Mouse (Mus musculus) B cell, adult 2 months (primary cell): ENCODE results near the gene Bet1.

Experiments used
- DNase-seq, 2 experiments: peaks; one replicate each; pipeline ENCODE4 v3.0.0; 2022

The Bet1 gene

DNA sequence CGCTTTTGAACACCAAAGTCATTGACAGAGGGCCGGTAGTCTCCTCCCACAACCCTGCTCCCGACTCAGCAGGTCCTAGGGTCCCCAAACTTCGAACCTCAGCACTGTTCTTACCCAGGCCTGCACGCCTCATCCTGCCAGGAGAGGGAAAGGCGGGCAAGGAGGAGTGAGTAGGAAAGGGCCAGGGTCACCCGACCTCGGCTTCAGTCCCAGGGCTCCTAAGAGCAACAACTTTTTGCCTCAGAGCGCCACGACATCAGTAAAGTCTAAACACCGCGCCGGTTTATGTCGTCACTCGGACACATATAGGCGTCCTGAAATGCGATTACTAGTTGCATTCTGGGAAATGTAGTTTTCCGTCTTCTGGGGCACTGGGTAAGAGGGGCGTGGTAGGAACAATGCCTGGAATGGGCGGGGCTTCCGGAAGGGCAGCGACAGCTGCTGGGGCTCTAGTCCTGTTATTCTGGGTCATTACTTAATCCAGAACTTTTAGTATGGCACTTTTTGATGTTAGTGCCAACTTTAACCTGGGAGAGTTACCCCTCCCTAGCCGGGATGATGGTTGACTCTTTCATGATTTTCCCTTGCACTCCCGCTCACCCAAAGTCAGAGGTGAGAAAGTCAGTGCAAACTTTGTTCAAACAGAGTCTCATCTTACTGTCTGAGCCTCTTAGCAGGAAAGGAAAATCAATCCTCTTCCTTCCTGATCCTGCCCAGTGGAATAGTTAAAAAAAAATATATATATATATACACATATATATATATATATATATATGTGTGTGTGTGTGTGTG lies at the start of gene Bet1:
Gene Bet1, minus strand, starts transcription at position 310 of the 792 bp plus-strand sequence.
- DNase-seq: peak; percentile 87

GRCm38 (mm10) chr6:4132239-4132638 lies 45.5 kb upstream of the Bet1 start:
- no peak for DNase-seq

GRCm38 (mm10) chr6:4131149-4131548 lies 44.4 kb upstream of the Bet1 start:
- no peak for DNase-seq

DNA sequence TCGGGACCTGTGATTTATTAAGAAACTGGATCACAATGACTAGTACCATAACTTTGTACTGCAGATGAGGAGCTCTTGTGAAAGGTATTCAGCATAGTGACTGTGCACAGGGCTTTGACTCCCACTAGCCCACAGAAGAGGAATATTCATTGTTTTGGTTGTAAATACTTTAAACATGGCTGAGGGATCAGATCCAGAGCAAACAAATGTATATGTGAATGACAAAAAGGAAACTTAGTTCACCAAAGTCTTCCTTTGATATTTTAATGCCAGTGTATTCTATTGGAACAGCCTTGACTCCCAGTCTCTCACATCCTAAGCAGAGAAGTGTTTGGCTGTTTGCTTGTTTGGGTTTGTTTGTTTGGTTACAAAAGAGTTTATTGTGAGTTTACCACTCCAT lies 31.8 kb upstream of the Bet1 start:
- DNase-seq: no peak

DNA sequence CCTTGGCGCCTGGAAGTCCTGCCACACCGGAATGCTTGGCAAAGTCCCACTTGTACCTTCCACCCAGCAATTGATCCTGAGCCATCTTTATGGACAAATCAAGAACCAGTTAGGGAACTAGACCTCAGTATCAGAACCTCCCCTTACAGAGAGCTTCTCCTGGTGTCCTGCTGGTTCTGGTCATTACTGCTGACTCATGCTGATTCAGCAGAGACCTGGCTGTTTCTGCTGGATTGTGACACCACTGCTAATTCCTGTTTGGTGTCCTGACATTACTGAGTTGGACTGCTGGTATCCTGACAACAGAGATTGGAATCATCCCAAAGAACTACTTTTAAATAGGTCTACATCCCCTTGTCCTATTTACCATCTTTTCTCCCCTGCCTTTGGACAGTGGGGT lies 3.7 kb upstream of the Bet1 start:
- no peak for DNase-seq

DNA sequence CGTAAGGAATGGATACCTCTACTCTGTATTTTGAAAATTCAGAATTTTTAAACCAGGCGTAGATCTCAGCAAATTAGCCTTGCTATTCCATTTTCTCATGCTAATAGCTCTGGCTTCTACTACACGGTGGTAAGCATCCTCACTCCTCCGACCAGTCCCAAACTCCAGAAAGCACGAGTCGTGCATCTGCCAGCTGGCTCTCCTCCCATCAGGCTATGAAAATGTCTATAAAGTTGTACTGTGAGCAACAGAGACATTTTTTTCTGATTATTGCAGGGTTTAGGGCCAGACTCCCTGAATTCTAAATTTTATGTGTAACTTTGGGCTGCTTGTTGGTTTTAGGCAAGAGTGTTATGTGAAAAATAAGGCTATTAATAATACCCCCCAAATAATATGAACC lies 14.5 kb downstream of the Bet1 start:
- DNase-seq: no peak

DNA sequence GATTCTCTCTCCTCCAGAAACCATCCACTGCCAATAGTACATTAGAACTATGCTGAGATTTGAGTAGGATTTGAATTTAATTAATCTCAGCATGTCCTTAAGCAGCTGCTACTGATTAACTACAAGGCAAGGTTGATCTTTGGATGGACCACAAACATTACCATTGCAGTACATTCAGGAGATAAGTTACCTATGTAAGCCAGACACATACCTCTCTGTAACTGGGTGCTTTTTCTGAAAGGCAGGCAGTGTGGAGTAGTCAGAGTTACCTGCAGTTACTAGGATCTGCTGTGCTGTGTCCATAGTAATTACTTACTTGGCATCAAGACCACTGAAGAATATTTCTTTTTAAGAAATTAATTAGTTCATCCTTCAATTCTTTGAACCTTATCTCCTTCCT lies 17.1 kb downstream of the Bet1 start:
- DNase-seq: no peak

- DNase-seq: no peak
Measured at GRCm38 (mm10) chr6:4054387-4054786, 32.4 kb downstream of the Bet1 start.

GRCm38 (mm10) chr6:4052843-4053242 lies 33.9 kb downstream of the Bet1 start:
- DNase-seq: no peak

GRCm38 (mm10) chr6:4047200-4047599 lies 39.6 kb downstream of the Bet1 start:
- DNase-seq: no peak

DNA sequence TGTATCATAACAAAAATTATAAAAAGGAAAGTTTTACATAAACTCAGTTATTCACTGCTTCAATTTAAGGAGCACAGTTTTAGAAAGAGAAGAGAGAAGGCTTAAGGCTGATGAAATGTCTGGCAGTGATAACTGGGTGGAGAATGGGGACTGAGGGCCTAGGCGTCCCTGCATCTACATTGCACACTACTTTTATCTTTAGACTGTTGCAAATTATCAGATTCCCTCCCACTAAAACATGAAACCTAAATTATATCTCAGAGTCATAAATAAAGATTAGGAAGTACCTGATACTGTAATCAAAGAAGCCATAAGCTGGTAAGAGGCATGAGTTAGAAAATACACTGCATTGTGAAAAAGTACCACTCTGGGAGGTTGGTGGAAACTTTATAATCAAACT lies 45.0 kb downstream of the Bet1 start:
- no peak for DNase-seq

DNA sequence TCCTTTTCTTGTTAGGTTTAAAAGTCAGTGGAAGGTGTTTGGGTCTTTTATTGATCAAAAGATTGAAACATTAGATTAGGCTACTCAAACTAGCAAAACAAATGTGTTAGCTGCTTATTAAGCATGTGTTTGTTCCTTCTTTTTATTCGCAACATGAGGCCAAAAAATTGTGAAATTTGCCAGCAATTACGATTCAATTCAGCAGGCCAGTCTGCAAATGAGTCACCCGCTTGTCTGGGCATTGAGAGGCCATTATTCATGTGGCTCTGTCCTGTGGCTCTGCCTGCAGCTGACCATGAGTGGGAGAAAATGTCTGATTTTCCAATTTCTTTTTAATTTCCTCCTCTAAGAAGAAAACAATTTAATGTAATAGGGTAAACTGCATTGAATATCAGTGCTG lies 55.8 kb downstream of the Bet1 start:
- no peak for DNase-seq
